Mouse (Mus musculus) small intestine, adult 2 months (tissue): ENCODE measurements around the gene Pde1c.

Experiments
- CTCF ChIP-seq: fragments of 200-500 bp; IDR thresholded peaks from 2 replicates; pipeline ENCODE4 v1.5.1; 2012; ENCODE audit warnings: low read depth, mild to moderate bottlenecking, control low read depth, inconsistent platforms, low read length, moderate library complexity, mixed read lengths; ENCODE audit not compliant: insufficient replicate concordance, insufficient read length; ENCODE audit errors: extremely low read depth
- POLR2A ChIP-seq: fragments of 200-500 bp; IDR thresholded peaks from 2 replicates; pipeline ENCODE4 v1.6.1; 2012; ENCODE audit warnings: low read depth, mild to moderate bottlenecking, control low read depth, inconsistent platforms, low read length, moderate library complexity

DNA sequence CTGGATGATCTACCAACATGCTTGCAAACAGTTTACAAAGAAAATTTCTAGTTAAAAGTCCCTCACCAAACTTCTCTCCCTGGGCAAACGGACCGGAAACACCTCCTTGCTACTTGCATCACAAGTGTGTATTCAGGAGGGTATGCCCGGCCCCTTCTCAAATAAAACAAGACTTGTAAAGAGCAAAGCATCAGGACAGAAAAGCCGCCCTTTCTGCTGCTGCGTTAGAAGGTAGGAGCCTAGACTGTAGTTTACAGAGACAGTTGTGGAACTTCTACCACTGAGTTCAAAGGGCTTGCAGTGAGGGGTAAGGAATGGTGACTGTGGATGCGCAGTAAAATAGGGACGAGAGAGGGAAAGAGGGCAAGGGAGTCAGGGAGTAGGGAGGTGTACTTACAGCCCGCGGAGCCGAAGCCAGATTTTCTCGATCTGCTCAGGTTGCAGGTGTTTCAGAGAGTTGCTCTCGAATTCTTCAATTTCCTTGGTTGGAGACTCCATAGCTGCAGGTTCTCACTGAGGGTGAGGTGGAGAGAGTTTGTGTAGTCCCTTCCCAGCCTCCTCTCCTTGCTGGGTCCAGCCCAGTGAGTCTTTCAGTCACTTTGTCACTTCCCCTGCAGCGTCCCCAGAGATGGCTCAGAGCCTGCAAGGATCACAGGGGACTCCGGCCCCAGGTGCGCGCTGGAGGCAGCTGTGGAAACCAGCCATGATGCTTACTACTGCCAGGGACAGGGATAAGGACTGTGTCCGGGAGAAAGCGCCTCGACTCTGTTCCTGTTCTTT is 207.4 kb downstream of the Pde1c start:
- TF ChIP-seq CTCF = no peak
- no peak for TF ChIP-seq POLR2A
